Mouse (Mus musculus) liver, postnatal 0 days (tissue): Measurements from ENCODE around the gene Dcun1d2.

Source experiments
- CTCF ChIP-seq: sonication (generic); IDR thresholded peaks from 2 replicates; pipeline ENCODE4 v1.5.1; 2016; ENCODE audit warnings: antibody characterized with exemption, low read depth
- EP300 ChIP-seq: IDR thresholded peaks from 2 replicates; pipeline ENCODE4 v1.6.1; 2016; ENCODE audit warnings: antibody characterized with exemption, low read depth, mild to moderate bottlenecking

DNA sequence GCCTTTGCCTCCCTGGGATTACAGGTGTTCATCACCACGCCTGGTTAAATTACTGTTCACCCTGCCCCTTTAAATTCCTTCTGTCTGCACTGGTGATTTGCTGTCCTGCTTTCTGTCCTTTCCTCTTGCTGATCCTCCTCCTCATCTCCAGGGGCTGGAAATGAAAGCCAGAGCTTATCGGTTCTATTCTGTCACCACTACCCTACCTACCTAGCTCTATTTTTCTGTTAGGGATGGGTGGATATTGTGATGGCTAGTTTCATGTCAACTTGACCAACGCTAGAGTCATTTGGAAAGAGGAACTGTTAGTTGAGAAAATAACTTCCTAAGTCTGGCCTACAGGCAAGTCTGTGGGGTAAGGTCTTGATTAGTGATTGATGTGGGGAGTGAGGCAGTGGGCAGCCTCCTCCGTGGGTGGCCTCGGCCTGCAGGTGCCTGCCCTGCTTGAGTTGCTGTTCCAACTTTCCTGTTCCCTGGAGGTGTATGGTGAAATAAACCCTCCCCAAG is 10.9 kb downstream of the Dcun1d2 start:
- TF ChIP-seq CTCF (no peak), EP300 (no peak)
